Mouse (Mus musculus): ENCODE data around the gene Ufd1. TPM values are rescaled to one million over a fixed set of nuclear protein-coding genes. Genes with fewer than 3 reads are reported as not detected.
"Not testable (repeated sequence)": the region's sequence is repeated elsewhere in the genome, so short reads cannot be mapped to it uniquely, and the experiment has no call there.

The Ufd1 gene
- polyA plus RNA-seq, 1 experiment from 2014 or later: 39.5 TPM

- Histone ChIP-seq H3K9ac (peak overlapping the region; percentile 69), H3K9me3 (replicated peaks) (no peaks in the 10 kb centered on the region), H3K4me2 (peak overlapping the region; percentile 83), H3K36me3 (replicated peaks) (peaks cover 66% of the 10 kb centered on the region), H3K27ac (replicated peaks) (peak overlapping the region; percentile 80), H3K27me3 (no peaks in the 10 kb centered on the region), H3K4me3 (replicated peaks) (peak overlapping the region; percentile 70), H3K4me1 (replicated peaks) (peaks cover 48% of the 10 kb centered on the region)
- ATAC-seq (ENCODE audit: insufficient read depth): peak; percentile 28
- WGBS (ENCODE audit: insufficient replicate concordance): 1% methylated on average over 31 of the region's 31 CpGs
Observed at GRCm38 (mm10) chr16:18812385-18812910, 869 bp downstream of the Ufd1 start.

GRCm38 (mm10) chr16:18822356-18822755 lies 10.8 kb downstream of the Ufd1 start:
- ATAC-seq (ENCODE audit: insufficient read depth): no peak
- Histone ChIP-seq H3K36me3 (replicated peaks) (peaks cover 98% of the 10 kb centered on the region), H3K4me1 (replicated peaks) (peaks cover 11% of the 10 kb centered on the region), H3K4me2 (no peak overlapping the region), H3K4me3 (replicated peaks) (no peak overlapping the region), H3K27ac (replicated peaks) (no peak overlapping the region), H3K9me3 (replicated peaks) (no peaks in the 10 kb centered on the region), H3K9ac (no peak overlapping the region), H3K27me3 (no peaks in the 10 kb centered on the region)
- WGBS (ENCODE audit: insufficient replicate concordance): 30% methylated on average over 1 of the region's 1 CpGs

DNA sequence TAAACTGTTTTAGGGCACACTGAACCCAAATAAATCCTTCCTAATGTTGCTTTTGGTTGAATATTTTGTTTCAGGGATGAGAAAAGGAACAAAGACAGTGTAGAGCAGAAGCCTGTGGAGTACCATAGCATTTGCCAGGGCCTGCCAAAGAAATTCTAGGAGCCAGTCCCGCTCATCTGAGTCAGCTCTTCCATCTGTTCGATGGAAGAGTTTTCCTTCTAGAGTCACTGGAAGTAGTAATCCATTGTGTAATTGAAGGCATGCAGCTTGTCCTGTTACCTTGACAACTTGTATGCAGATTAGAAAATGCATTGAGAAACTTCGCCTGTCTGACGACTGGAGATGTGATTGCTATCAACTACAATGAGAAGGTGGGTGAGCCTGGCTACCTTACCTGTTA lies 11.3 kb downstream of the Ufd1 start:
- Histone ChIP-seq H3K4me3 (replicated peaks) (no peak overlapping the region), H3K4me1 (replicated peaks) (peaks cover 11% of the 10 kb centered on the region), H3K27me3 (no peaks in the 10 kb centered on the region), H3K9ac (no peak overlapping the region), H3K4me2 (no peak overlapping the region), H3K9me3 (replicated peaks) (no peaks in the 10 kb centered on the region), H3K27ac (replicated peaks) (no peak overlapping the region), H3K36me3 (replicated peaks) (peaks cover 98% of the 10 kb centered on the region)
- WGBS (ENCODE audit: insufficient replicate concordance): 64% methylated on average over 4 of the region's 4 CpGs
- no peak for ATAC-seq (ENCODE audit: insufficient read depth)

DNA sequence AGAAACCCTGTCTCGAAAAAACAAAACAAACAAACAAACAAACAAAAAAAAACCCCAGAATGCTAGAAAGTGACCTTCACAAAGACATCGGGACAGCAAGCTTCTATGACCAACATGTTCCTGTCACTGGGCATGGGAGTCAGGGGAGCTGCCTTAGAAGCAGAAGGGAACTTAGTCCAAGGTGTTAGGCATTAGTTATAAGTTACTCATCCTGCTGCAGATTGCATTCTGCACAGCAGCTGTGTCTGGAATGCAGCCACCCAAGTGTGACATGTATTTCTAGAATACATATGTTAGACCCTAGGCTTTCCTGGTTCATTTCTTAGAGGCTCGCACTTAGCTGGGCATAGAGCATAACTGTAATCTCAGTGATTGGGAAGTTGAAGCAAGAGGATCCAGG lies 17.1 kb downstream of the Ufd1 start:
- no peak overlapping the region for H3K9ac ChIP-seq
- no peaks in the 10 kb centered on the region for H3K27me3 ChIP-seq
- ATAC-seq (ENCODE audit: insufficient read depth): no peak
- no peaks in the 10 kb centered on the region for H3K4me1 ChIP-seq (replicated peaks)
- no peak overlapping the region for H3K4me3 ChIP-seq (replicated peaks)
- H3K36me3 ChIP-seq (replicated peaks): peaks cover 97% of the 10 kb centered on the region
- WGBS (ENCODE audit: insufficient replicate concordance): 81% methylated on average over 3 of the region's 3 CpGs
- no peak overlapping the region for H3K27ac ChIP-seq (replicated peaks)
- H3K9me3 ChIP-seq (replicated peaks): no peaks in the 10 kb centered on the region
- H3K4me2 ChIP-seq: no peak overlapping the region

- 80% methylated on average over 6 of the region's 6 CpGs for WGBS (ENCODE audit: insufficient replicate concordance)
- Histone ChIP-seq H3K9me3 (replicated peaks) (no peaks in the 10 kb centered on the region), H3K27ac (replicated peaks) (no peak overlapping the region), H3K4me3 (replicated peaks) (no peak overlapping the region), H3K9ac (no peak overlapping the region), H3K27me3 (no peaks in the 10 kb centered on the region), H3K36me3 (replicated peaks) (peaks cover 97% of the 10 kb centered on the region), H3K4me1 (replicated peaks) (no peaks in the 10 kb centered on the region), H3K4me2 (no peak overlapping the region)
- no peak for ATAC-seq (ENCODE audit: insufficient read depth)
Observed at GRCm38 (mm10) chr16:18829102-18829501, 17.5 kb downstream of the Ufd1 start.

DNA sequence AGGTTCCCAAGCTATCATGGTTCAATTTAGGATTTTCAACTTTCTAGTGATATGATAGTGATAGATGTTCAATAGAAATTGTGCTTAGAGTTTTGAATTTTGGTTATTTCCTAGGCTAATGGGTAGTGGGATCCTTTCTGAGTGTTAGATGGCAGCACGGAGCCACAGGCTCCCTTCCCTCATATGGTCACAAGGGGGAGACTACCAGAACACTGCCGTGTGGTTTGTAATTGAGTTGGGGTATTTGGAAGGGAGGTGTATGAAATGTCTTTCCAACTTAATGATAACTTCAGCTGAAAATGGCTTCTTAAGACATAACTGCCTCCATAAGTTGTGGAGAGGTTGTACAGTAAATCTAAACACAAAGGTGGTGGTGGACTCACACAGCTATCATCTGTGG lies 21.9 kb downstream of the Ufd1 start:
- H3K4me3 ChIP-seq (replicated peaks): no peak overlapping the region
- no peaks in the 10 kb centered on the region for H3K27me3 ChIP-seq
- H3K4me1 ChIP-seq (replicated peaks): peaks cover 8% of the 10 kb centered on the region
- H3K4me2 ChIP-seq: no peak overlapping the region
- WGBS (ENCODE audit: insufficient replicate concordance): 70% methylated on average over 2 of the region's 2 CpGs
- no peak overlapping the region for H3K9ac ChIP-seq
- no peak overlapping the region for H3K27ac ChIP-seq (replicated peaks)
- ATAC-seq (ENCODE audit: insufficient read depth): no peak
- H3K9me3 ChIP-seq (replicated peaks): no peaks in the 10 kb centered on the region
- peaks cover 73% of the 10 kb centered on the region for H3K36me3 ChIP-seq (replicated peaks)

DNA sequence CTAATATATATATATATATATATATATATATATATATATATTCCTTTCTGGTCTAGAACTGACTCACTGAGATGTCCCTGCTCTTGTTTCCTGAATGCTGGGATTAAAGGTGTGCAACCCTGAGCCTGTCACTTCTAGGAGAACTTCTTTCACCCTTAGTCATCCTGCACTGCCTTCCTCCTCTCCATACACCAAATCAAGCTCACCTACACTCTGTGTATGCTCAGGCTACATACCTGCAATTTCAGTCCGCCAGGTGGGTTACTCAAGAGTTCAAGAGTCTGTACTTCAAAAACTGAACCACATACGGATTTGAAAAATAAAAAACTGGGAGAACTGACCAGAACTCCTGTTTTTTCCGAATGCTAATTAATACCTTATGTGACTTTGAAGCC lies 24.5 kb downstream of the Ufd1 start:
- Histone ChIP-seq H3K27me3 (no peaks in the 10 kb centered on the region), H3K9me3 (replicated peaks) (no peaks in the 10 kb centered on the region), H3K9ac (peak overlapping the region; percentile 92; the same call in 1 of the 2 replicates), H3K36me3 (replicated peaks) (peaks cover 59% of the 10 kb centered on the region), H3K4me3 (replicated peaks) (peak overlapping the region; percentile 85), H3K4me1 (replicated peaks) (peaks cover 8% of the 10 kb centered on the region), H3K27ac (replicated peaks) (no peak overlapping the region), H3K4me2 (peak overlapping the region; percentile 81)
- 0 out of 2 replicates have a peak, but pooled peaks have one; percentile 7 for ATAC-seq (ENCODE audit: insufficient read depth)
- 23% methylated on average over 3 of the region's 3 CpGs for WGBS (ENCODE audit: insufficient replicate concordance)

GRCm38 (mm10) chr16:18836468-18837208 lies 25.1 kb downstream of the Ufd1 start, which contains the start of the genes 2510002D24Rik and Gm28539:
Gene 2510002D24Rik, plus strand, starts transcription at chr16:18836578.
Gene Gm28539, plus strand, starts transcription at chr16:18836584.
- Histone ChIP-seq H3K36me3 (replicated peaks) (peaks cover 54% of the 10 kb centered on the region), H3K4me2 (peak within 1 kb of the TSS; percentile 81), H3K9me3 (replicated peaks) (no peaks in the 10 kb centered on the region), H3K4me3 (replicated peaks) (peak within 1 kb of the TSS; percentile 85), H3K27me3 (no peaks in the 10 kb centered on the region), H3K9ac (peak within 1 kb of the TSS; percentile 92), H3K27ac (replicated peaks) (peak within 1 kb of the TSS; percentile 78), H3K4me1 (replicated peaks) (peaks cover 8% of the 10 kb centered on the region)
- ATAC-seq (ENCODE audit: insufficient read depth): peak; percentile 98
- WGBS (ENCODE audit: insufficient replicate concordance): under 1% methylated on average over 46 of the region's 46 CpGs

- peaks cover 37% of the 10 kb centered on the region for H3K36me3 ChIP-seq (replicated peaks)
Observed at GRCm38 (mm10) chr16:18838346-18838745, 26.8 kb downstream of the Ufd1 start.

GRCm38 (mm10) chr16:18846301-18846820 lies 34.8 kb downstream of the Ufd1 start:
- Histone ChIP-seq H3K27ac (replicated peaks) (no peak overlapping the region), H3K4me3 (replicated peaks) (no peak overlapping the region), H3K36me3 (replicated peaks) (no peaks in the 10 kb centered on the region), H3K27me3 (no peaks in the 10 kb centered on the region), H3K9ac (no peak overlapping the region), H3K9me3 (replicated peaks) (no peaks in the 10 kb centered on the region), H3K4me2 (no peak overlapping the region), H3K4me1 (replicated peaks) (no peaks in the 10 kb centered on the region)
- no peak for ATAC-seq (ENCODE audit: insufficient read depth)
- WGBS (ENCODE audit: insufficient replicate concordance): 76% methylated on average over 15 of the region's 15 CpGs

More at GRCm38 (mm10) chr16:18838346-18838745, 26.8 kb downstream of the Ufd1 start:
- Histone ChIP-seq H3K4me1 (replicated peaks) (peaks cover 8% of the 10 kb centered on the region), H3K9ac (no peak overlapping the region), H3K4me2 (no peak overlapping the region), H3K4me3 (replicated peaks) (no peak overlapping the region), H3K9me3 (replicated peaks) (no peaks in the 10 kb centered on the region), H3K27ac (replicated peaks) (no peak overlapping the region), H3K27me3 (no peaks in the 10 kb centered on the region)
- 91% methylated on average over 4 of the region's 4 CpGs for WGBS (ENCODE audit: insufficient replicate concordance)
- no peak for ATAC-seq (ENCODE audit: insufficient read depth)

DNA sequence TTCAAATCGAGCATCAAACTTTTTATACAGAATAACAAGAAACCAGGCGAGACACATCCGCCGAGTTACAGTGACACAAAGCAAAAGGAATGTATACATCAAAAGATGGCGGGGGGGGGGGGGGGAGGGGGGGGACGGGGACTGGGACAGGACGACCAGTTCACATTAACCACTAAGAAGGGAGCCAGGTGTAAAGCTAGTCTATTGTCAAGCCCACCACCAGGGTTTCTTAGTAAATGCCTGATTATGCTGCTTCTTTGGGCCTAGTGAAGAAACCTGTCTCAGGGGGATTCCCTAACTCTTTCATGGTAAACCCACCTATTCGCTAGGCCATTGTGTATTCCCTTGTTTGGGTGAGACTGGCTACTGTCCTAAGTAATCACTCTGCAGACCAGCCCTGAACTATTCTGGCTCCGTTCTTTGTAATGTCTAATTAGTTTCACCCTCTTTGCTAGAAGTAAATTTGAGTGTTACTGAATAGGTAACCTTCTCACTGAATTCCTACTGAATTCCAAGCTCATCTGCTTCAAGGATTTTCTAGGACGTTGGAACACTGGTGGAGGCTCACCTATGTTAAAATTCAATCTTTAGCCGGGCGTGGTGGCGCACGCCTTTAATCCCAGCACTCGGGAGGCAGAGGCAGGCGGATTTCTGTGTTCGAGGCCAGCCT lies 38.1 kb downstream of the Ufd1 start:
- WGBS (ENCODE audit: insufficient replicate concordance): 76% methylated on average over 17 of the region's 17 CpGs
- not testable (repeated sequence) for ATAC-seq (ENCODE audit: insufficient read depth)

More for the DNA sequence above, 38.1 kb downstream of the Ufd1 start:
- not testable (repeated sequence) for H3K36me3 ChIP-seq (replicated peaks); H3K4me1 ChIP-seq (replicated peaks); H3K27me3 ChIP-seq; H3K4me3 ChIP-seq (replicated peaks); H3K4me2 ChIP-seq; H3K9me3 ChIP-seq (replicated peaks); H3K27ac ChIP-seq (replicated peaks); H3K9ac ChIP-seq

All from liver, embryonic 15.5 days (tissue).